Mouse (Mus musculus): Measurements from ENCODE around the gene AU022252.
"Not testable (repeated sequence)": the region's sequence is repeated elsewhere in the genome, so short reads cannot be mapped to it uniquely, and the experiment has no call there.

Gene AU022252
- long read RNA-seq, experiment 1, full-length matches to known transcripts = 19 of 25 reads
- long read RNA-seq, experiment 1, partial matches to known transcripts = 0 of 25 reads
- long read RNA-seq, experiment 1, other reads (novel, unspliced or antisense) = 6 of 25 reads
- long read RNA-seq, experiment 2, full-length matches to known transcripts = 15 of 20 reads
- long read RNA-seq, experiment 2, partial matches to known transcripts = 0 of 20 reads
- long read RNA-seq, experiment 2, other reads (novel, unspliced or antisense) = 5 of 20 reads

DNA sequence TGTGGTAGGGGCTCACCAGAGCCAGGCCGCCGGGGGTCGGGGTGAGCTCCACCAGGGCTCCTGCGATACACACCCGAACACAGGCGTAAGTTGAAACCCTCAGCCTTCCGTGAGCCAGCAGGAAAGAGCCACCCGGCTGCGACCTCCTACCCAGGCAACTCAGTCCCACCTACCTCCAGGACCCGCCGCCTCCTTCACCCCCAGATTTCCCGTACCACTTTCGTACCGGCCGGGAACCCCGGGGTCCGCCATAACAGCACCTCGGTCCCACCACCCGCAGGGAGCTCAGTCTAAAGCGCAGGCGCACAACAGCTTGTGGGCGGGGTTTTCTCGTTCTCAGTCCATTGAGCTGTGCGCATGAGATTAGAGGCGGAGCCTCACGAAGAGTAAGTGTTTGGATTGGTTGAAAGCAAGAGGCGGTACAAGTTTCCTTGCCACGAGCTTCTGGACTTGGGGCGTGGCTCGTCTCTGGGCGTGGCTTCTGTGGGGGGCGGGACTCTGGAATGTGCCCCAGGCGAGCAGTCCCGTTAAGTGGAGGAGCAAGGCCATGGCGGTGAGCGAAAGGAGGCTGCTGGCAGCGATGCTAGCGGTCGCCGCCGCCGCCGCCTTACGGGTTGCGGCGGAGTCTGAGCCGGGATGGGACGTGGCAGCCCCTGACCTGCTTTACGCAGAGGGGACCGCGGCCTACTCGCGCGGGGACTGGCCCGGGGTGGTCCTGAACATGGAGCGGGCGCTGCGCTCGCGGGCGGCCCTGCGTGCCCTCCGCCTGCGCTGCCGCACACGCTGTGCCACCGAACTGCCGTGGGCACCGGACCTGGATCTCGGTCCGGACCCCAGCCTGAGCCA is at the start of gene AU022252, which contains the start of gene P3h1:
AU022252 (minus strand) TSS at position 303 of the 846 bp plus-strand sequence.
P3h1 (plus strand) TSS at position 506 of the 846 bp plus-strand sequence.
- intact Hi-C loops (cut with DNase I) = no loop called here

DNA sequence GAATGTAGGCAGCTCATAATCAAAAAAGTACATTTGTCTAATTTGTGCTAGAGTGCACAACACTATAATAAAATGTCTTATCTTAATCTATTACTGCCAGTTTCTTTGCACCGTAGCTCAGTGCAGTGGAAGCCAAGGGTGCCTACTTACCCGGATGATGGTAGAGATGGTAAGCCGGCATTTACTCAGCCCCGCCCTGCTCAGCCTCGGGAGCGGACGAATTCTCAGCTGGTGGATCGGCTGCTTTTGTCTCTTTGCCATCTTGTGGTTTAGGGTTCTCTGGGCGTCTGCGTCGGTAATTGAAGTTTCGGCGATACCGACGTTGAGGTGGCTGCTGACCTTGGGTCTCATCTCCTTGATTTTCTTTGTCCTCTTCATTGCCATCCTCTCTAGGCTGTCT is 46.3 kb upstream of the AU022252 start:
- intact Hi-C loops (cut with DNase I) = not testable (repeated sequence)

DNA sequence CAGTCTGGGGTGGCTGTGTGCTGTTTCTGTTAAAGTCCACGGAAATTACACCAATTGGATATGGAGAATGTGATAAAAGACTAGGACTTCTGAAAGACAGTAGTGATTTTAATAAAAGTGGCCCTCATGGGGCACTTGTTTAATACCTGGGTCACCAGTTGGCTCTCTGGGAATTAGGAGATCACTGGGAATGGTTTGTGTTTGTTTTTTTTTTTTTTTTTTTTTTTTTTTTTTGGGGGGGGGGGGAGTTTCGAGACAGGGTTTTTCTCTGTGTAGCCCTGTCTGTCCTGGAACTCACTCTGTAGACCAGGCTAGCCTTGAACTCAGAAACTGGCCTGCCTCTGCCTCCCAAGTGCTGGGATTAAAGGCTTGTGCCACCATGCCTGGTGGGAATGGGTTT is 43.2 kb upstream of the AU022252 start:
- intact Hi-C loops (cut with DNase I) = no loop called here

DNA sequence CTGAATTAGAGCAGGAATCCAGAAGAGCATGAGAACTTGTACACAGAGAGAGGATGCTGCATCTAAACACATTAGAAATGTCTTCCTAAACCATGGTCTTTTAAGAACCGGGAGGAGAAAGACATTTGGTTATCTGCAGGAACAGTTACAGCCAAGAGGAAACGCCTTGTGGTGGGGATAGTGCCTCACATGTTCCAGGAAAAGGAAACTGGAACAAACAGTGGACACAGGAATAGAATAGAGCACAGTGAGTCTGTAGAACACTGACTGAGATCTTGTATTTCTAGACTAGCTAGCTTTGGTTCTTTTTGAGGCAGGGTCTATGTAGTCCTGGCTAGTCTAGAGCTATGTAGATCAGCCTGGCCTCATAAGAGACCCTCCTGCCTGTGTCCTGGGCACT is 42.7 kb upstream of the AU022252 start:
- intact Hi-C loops (cut with DNase I) = no loop called here

DNA sequence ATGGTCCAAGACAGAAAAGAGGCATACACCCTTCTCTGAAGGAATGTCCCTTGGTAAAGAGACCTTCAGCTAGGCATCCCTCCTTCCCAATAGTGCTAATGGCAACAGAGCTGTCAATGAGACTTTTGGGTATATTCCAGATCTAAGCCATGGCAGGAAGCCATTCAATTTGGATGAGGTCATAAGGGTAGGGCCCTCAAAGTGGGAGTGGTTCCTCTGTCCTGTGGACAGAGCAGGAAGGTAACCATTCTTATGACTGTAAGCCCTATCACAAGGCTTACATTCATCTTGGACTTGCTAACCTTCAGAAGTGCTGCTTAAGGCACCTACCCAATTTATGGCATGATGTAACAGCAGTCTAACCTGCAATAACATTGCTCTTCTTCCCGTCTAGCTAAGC is 42.1 kb upstream of the AU022252 start:
- intact Hi-C loops (cut with DNase I) = no loop called here

DNA sequence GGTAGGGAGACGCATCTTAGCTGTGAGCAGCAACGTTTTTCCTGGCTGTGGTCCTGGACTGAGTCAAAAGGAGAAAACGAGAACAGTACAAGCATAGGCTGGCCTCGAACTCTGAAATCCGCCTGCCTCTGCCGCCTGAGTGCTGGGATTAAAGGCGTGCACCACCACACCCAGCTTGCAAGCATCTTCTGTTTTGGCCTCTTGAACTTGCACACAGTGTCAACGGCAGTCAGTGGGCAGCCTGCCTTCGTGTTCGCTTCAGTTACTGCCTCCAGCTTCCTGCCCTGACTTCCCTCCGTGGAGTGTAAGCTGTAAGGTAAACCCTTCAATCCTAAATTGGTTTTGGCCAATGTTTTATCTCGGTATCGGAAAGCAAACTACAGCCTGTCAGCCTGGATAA is 34.1 kb upstream of the AU022252 start:
- intact Hi-C loops (cut with DNase I) = no loop called here

DNA sequence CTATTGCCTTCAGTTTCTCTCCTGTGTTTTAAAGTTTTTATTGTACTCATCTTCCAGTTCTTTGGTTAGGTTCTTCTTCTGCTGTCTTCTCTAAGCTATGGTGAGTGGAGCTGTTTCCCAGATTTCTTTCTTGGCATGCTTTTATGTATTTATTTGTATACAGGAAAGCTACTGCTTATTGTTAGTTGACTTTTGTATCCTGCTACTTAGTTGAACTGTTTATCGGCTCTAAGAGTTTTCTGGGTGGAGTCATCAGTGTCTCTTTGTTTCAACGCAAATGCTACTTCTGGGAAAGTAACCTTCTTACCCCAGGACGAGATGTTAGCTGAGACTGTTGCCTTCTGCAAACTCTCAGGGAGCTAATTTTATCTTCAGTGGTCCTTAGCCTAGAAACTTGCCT is 30.9 kb upstream of the AU022252 start:
- intact Hi-C loops (cut with DNase I) = no loop called here

DNA sequence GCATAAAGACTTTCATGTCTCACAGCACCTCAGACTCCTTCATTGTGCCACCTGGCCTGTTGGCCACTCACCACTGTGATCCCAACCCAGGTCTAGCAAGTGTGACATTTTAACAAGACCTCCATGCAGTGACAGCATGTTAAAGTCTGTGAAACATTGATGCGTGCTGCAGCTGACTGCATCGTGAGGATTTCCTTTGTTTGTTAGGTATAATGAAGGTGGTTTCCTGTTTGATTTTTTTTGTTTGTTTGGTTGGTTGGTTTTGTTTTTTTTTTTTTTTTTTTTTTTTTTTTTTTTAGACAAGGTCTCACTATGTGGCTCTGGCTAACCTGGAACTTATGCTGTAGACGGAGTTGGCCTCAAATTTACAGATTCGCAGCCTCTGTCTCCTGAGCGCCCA is 30.0 kb upstream of the AU022252 start:
- intact Hi-C loops (cut with DNase I) = no loop called here

DNA sequence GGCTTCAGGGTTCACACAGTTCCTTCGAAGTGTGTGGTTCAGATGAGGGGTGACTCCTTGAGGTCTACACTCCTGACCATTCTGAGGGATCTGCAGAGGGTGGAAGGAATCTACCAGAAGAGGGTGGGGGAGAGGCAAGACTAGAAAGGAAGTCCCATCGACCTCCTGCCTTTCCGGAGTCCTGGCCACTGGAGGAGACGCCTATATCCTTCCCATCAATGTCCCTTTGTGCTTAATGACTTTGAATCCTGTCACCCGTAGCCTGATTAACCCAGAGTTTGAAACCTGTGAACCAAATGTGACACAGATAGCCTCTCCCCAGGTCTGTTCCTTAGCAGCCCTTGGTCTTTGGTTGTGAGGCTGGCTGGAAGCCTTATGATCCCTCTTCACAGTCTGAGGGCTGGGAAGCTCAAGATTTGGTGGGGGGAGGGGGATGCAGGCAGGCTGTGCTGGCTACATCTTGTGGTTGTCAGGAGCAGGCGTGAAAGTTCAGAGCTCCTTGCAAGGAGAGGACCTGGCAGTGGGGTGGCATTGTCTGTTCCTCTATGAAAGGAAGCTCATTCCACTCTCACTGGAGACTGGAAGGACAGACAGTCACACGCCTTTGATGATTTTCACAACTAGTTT is 28.7 kb upstream of the AU022252 start:
- intact Hi-C loops (cut with DNase I) = no loop called here

DNA sequence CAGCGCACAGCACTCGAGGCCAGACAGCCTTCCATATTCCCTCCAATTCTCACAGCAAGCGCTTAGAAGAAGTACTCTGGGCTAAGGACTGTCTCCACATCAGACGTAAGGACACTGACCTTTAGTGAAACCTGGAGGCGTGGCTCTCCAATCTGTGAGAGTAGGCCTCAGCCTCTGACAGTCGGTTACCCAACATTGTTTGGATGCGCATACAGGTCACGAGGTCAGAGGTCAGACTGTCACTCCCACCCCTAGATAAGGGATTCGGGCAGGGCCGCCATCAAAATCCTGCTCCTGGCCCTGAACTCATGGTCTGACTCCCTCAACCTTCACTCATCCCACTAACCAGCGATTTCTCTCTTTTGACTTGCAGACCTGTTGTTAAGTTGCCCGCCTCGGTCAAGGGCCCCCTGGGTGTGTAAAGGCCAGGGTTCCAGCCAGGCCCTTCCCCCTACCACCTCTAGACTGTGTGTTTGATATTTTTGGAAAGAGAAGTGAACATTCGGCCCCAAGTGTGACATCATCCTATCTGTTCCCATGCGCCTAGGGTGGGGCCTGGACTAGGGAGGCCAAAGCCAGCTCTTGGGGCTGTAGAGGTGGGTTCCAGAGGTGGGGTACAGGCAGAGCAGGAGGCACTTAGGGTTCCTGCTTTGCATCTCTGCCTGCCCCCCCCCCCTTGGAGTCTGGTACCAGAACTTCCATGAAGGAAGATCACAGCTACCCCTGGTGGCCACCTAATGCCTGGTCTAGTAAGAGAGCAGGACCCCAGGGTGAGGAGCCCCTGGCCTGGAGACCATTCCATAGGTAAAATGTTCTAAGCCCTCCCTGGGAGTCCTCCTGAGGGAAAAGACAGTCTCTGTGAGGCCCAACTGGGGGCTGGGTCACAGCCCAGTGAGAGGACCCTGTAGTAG is 27.1 kb upstream of the AU022252 start:
- intact Hi-C loops (cut with DNase I) = no loop called here

DNA sequence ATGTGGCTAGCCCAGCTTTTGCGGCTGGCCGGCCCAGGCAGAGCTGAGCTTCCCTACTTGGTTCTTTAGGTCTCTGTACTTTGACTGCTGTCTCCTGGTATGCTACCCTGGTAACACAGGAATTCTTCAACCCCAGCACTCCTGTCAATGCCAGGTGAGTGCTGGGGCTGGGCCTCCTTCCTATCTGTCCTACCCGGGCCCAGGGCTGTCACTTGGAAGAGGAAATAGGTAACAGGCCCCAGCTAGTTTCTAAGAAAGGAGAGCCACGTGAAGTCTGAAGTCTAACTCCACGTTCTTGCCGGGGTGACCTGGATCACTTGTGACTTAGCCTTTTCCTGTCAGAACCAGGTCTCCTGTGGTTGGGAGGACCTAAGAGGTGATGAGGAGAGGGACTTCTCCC is 24.6 kb upstream of the AU022252 start:
- intact Hi-C loops (cut with DNase I) = no loop called here

DNA sequence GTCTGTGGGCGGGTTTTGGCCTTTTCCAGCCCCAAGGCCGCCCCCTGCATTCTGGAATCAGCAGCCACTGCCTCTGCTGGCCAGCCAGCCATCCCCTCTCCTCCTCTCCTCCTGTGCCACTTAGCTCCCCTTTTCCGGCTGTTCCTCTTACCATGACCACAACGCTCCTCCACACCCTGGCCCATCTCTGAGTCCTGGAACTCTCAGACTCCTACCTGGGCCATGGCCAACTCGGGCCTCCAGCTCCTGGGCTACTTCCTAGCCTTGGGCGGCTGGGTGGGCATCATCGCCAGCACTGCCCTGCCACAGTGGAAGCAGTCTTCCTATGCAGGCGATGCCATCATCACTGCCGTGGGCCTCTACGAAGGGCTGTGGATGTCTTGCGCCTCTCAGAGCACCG is 22.8 kb upstream of the AU022252 start, which contains the start of gene Cldn19:
Cldn19 (plus strand) TSS at position 64 of the 400 bp plus-strand sequence.
- intact Hi-C loops (cut with DNase I) = no loop called here

DNA sequence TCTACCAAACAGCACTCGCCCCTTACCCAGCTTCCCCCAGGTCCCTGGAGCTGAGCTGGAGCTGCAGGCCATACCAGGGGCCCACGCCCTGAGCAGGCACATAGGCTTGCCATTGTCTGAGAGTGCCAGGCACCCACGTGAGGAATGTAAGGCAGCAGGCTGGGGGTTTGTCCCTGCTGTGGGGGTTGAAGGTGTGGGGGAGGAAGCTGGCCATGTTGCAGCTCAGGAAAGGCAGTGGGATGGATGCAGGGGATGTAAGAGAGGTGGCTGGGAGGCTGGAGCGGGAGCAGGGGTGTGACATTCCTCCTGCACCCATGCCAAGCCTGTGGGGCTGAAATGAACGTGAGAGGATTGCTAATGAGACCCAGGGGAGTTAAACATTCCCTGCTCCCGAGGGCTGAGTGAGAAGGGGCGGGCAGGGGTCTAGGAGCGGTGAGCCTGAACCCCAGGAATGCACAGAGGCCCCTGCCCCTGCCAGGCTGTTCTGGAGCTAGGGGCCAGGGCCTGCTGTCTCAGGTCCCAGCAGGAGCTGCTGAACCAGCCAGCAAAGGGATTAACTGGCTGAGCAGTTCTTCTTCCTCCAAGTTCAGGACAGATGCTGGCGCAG is 21.6 kb upstream of the AU022252 start:
- intact Hi-C loops (cut with DNase I) = no loop called here

DNA sequence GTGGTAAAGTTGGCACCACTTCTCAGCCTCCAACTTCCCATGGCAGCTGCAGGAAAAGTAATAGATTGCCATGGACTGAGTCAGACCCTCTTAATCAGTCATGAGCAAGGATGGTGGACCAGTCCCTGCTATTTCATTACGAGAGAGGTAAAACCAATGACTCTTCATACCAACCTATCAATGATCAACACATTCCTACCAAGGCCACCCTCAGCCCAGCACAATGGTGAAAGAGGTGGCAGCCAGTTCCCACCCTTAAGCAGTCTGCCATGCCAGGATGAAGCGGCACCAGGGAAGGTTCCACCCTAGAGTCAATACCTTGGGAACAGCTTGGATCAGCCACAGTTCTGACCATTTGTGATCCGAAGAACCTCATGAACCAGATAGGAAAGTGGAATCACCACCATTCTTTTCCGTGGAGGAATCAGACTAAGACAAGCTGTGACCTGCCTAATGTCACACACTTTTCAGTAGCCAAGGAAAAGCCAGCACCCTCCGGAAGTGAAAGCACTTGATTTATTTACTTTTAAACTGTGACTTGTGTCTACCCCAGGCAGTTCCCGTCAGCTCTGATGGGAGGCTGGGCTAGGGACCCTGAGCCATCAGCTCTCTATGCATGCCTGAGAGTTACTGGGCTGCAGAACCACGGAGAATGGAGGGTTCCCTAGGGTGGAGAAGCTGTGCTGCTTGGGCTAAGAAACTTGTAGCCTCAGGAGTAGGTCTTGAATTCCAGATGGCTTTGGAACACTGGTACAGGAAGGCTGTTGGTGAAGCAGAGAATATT is 19.7 kb upstream of the AU022252 start:
- intact Hi-C loops (cut with DNase I) = no loop called here

DNA sequence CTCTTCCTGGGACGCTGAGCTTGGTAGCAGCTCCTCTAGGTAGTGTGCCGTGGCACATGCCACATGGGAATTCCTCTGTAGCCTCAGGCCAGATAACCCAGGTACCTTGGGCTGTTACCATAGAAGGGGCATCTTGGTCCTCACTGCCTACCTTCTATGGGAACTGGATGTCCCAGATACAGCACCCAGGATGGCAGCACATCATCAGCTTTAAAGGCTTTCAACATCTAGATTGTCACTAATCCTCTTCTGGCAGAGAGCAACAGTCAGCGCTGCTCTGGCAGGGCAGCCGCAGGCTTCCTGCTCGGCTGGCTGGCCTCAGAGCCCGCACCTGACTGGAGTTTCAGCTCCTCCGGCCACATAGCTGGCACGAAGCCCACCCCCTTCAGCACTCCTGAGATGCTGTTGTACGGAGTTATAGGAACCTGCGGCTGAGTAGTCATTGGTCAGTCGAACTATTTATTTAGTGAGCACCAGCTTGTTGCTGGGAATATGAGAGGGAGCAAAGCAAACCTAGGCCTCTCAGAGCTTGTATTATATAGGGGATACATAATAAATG is 16.0 kb upstream of the AU022252 start:
- intact Hi-C loops (cut with DNase I) = loop anchor here (5.0 to 10.0 kb wide), 4 partner anchors 44 to 419 kb away; partner anchors contain the start of genes Ppcs, Ybx1 and Zmynd12

DNA sequence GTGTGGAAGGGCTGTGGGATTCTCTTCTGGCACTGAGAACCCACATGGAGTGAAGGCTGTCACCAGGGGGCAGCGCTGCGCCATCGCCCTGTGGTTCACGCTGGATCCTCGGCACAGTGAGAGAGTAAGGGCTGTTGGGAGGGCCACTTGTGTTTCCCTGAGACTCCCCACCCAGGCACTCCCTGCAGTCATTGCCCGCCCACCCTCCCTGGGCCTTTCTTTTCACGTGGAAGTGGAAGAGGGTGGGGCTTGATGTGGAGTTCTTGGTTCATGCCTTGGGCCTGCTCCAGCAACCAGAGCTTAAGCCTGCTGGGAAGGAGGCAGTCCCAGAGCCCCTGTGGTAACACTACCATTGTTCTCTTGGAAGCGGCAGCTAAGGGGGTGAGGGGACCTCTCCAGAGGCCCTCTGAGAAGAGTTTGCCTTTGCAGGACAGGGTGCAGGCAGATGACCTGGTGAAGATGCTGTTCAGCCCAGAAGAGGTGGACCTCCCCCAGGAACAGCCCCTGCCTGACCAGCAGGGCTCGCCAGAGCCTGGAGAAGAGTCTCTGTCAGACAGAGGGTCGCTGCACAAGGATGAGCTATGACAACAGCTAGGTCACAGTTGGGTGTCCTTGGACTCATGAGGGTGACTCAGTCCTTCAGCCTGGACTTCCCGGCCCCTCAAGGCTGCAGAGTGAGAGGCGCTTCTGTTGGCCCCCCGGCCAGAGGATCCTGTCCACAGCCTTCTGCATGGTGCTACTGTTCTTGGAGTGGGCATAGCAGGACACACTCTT is 15.1 kb upstream of the AU022252 start:
- intact Hi-C loops (cut with DNase I) = loop anchor here (5.0 to 10.0 kb wide), 4 partner anchors 45 to 420 kb away; partner anchors contain the start of genes Ppcs, Ybx1 and Zmynd12

DNA sequence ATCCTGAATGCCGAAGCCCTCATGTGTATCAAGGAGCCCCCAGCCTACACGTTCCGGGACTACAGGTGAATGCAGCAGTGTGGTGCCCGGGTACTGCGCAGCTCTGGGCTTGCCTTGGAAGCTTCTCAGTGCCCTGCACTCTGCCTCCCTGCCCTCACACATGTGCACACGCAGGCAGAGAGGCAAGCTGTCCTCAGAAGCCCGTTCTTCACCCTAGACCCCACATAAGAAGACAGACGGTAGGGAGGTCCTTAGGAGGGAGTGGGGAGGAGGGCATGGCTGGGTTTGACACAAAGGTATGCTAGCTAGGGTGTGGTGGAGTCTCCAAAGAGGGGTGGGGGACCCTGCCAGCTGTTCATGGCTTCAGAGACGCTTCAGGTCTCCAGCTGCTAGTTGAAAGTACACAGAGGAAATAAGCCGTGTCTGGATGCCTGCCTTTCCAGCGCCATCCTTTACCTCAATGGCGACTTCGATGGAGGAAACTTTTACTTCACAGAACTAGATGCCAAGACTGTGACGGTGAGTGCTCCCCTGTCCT is 14.2 kb upstream of the AU022252 start:
- intact Hi-C loops (cut with DNase I) = loop anchor here (5.0 to 10.0 kb wide), 4 partner anchors 46 to 421 kb away; partner anchors contain the start of genes Ppcs, Ybx1 and Zmynd12

DNA sequence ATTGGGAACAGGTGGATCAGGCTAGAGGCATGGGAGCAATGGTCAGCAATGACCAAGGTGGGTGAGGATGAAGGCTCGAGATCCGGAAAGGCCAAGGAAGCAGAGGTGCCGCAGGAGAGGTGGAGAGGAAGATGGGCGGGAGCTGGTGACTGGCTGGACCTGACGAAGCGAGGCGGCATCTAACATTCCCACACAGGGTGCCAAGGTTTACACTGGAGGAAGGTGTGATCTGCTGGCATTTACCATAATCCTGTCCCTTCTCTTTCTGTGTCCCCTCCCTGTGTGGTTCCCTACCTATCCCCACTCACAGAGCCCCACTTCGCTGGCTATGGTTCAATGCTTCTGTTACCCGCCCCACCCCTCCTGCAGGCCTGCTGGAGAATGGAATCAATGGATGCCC is 13.4 kb upstream of the AU022252 start:
- intact Hi-C loops (cut with DNase I) = loop anchor here (5.0 to 10.0 kb wide), 4 partner anchors 46 to 421 kb away; partner anchors contain the start of genes Ppcs, Ybx1 and Zmynd12
